Mouse (Mus musculus) embryonic facial prominence, embryonic 10.5 days (tissue): ENCODE measurements at regions not wholly inside any gene's neighbourhood (a gene's known extent, or its start where the extent isn't known, plus 50 kb on each side); places are given as distances from the start of the nearest gene placed in this dataset.

Experiments
- DNase-seq: peaks from one replicate; pipeline ENCODE4 v3.0.0-alpha.2; 2017; ENCODE audit warnings: low spot score
- H3K27ac ChIP-seq: fragments of 300-500 bp; sonication (generic); replicated peaks from 2 replicates; pipeline ENCODE4 v1.5.1; 2016; ENCODE audit warnings: mild to moderate bottlenecking
- H3K27me3 ChIP-seq: fragments of 300-500 bp; sonication (generic); replicated peaks from 2 replicates; pipeline ENCODE4 v1.6.1; 2016; ENCODE audit warnings: low read depth, mild to moderate bottlenecking; ENCODE audit not compliant: poor library complexity, severe bottlenecking
- H3K36me3 ChIP-seq: fragments of 300-500 bp; sonication (generic); replicated peaks from 2 replicates; pipeline ENCODE4 v1.6.1; 2016; ENCODE audit warnings: mild to moderate bottlenecking, moderate library complexity
- H3K4me1 ChIP-seq: fragments of 300-500 bp; sonication (generic); 2 replicates; pipeline ENCODE4 v1.6.1; 2016
- H3K4me3 ChIP-seq: fragments of 300-500 bp; sonication (generic); 2 replicates; pipeline ENCODE4 v1.5.1; 2016; ENCODE audit warnings: mild to moderate bottlenecking, moderate library complexity
- H3K9me3 ChIP-seq: fragments of 300-500 bp; sonication (generic); 2 replicates; pipeline ENCODE4 v1.6.1; 2016; ENCODE audit warnings: mild to moderate bottlenecking
- WGBS: fragments of 180-500 bp; shearing (Covaris S2); methylation state at CpG from one replicate; pipeline ENCODE4 v1.1.7; 2016; 5-methylcytosine and 5-hydroxymethylcytosine counted together

GRCm38 (mm10) chr5:28696966-28697365 is 229.9 kb upstream of the Shh start:
- Histone ChIP-seq H3K27me3 (no peaks in the 10 kb centered on the region), H3K9me3 (no peaks in the 10 kb centered on the region), H3K36me3 (no peaks in the 10 kb centered on the region), H3K4me3 (no peak overlapping the region), H3K27ac (no peak overlapping the region), H3K4me1 (peaks cover 5% of the 10 kb centered on the region)
- no peak for DNase-seq
- WGBS: 71% methylated on average over 3 of the region's 3 CpGs

- no peak overlapping the region for H3K4me3 ChIP-seq
- H3K4me1 ChIP-seq: peaks cover 8% of the 10 kb centered on the region
- 79% methylated on average over 6 of the region's 6 CpGs for whole genome bisulfite sequencing
- H3K27me3 ChIP-seq: no peaks in the 10 kb centered on the region
- no peak for DNase-seq
- no peak overlapping the region for H3K27ac ChIP-seq
- no peaks in the 10 kb centered on the region for H3K9me3 ChIP-seq
- H3K36me3 ChIP-seq: no peaks in the 10 kb centered on the region
Measured at GRCm38 (mm10) chr5:28690110-28690509, 223.1 kb upstream of the Shh start.

- H3K27ac ChIP-seq: no peak overlapping the region
- DNase-seq: no peak
- H3K4me3 ChIP-seq: no peak overlapping the region
- H3K4me1 ChIP-seq: peaks cover 8% of the 10 kb centered on the region
- H3K36me3 ChIP-seq: no peaks in the 10 kb centered on the region
- H3K27me3 ChIP-seq: no peaks in the 10 kb centered on the region
- WGBS: 81% methylated on average over 2 of the region's 2 CpGs
- no peaks in the 10 kb centered on the region for H3K9me3 ChIP-seq
Measured at GRCm38 (mm10) chr5:28689651-28690050, 222.6 kb upstream of the Shh start.

- no peaks in the 10 kb centered on the region for H3K27me3 ChIP-seq
- DNase-seq: no peak
- no peak overlapping the region for H3K4me3 ChIP-seq
- peaks cover 8% of the 10 kb centered on the region for H3K4me1 ChIP-seq
- H3K36me3 ChIP-seq: no peaks in the 10 kb centered on the region
- no peak overlapping the region for H3K27ac ChIP-seq
- 80% methylated on average over 3 of the region's 3 CpGs for WGBS
- H3K9me3 ChIP-seq: no peaks in the 10 kb centered on the region
Measured at GRCm38 (mm10) chr5:28689136-28689535, 222.1 kb upstream of the Shh start.

- Histone ChIP-seq H3K36me3 (no peaks in the 10 kb centered on the region), H3K4me1 (peaks cover 8% of the 10 kb centered on the region), H3K27ac (no peak overlapping the region), H3K4me3 (no peak overlapping the region), H3K27me3 (no peaks in the 10 kb centered on the region), H3K9me3 (no peaks in the 10 kb centered on the region)
- DNase-seq: no peak
- 81% methylated on average over 6 of the region's 6 CpGs for whole genome bisulfite sequencing
Measured at GRCm38 (mm10) chr5:28682821-28683220, 215.8 kb upstream of the Shh start.

GRCm38 (mm10) chr5:28680311-28680710 is 213.3 kb upstream of the Shh start:
- Histone ChIP-seq H3K9me3 (no peaks in the 10 kb centered on the region), H3K27me3 (no peaks in the 10 kb centered on the region), H3K4me1 (no peaks in the 10 kb centered on the region), H3K36me3 (no peaks in the 10 kb centered on the region), H3K27ac (no peak overlapping the region), H3K4me3 (no peak overlapping the region)
- 94% methylated on average over 1 of the region's 1 CpGs for WGBS
- peak; percentile 1 for DNase-seq

- Histone ChIP-seq H3K9me3 (no peaks in the 10 kb centered on the region), H3K27me3 (no peaks in the 10 kb centered on the region), H3K4me1 (no peaks in the 10 kb centered on the region), H3K36me3 (no peaks in the 10 kb centered on the region), H3K27ac (no peak overlapping the region), H3K4me3 (no peak overlapping the region)
- 77% methylated on average over 1 of the region's 1 CpGs for WGBS
- peak; percentile 5 for DNase-seq
Measured at GRCm38 (mm10) chr5:28679761-28680160, 212.7 kb upstream of the Shh start.

- no peak overlapping the region for H3K4me3 ChIP-seq
- H3K27ac ChIP-seq: no peak overlapping the region
- 84% methylated on average over 4 of the region's 4 CpGs for WGBS
- H3K36me3 ChIP-seq: no peaks in the 10 kb centered on the region
- no peak for DNase-seq
- no peaks in the 10 kb centered on the region for H3K9me3 ChIP-seq
- no peaks in the 10 kb centered on the region for H3K4me1 ChIP-seq
- H3K27me3 ChIP-seq: no peaks in the 10 kb centered on the region
Measured at GRCm38 (mm10) chr5:28630186-28630585, 163.1 kb upstream of the Shh start.

GRCm38 (mm10) chr5:28611885-28612284 is 144.8 kb upstream of the Shh start:
- H3K27me3 ChIP-seq: no peaks in the 10 kb centered on the region

GRCm38 (mm10) chr5:28596537-28597314 is 129.7 kb upstream of the Shh start:
- WGBS: 42% methylated on average over 1 of the region's 1 CpGs
- Histone ChIP-seq H3K36me3 (no peaks in the 10 kb centered on the region), H3K27ac (no peak overlapping the region), H3K27me3 (no peaks in the 10 kb centered on the region), H3K4me3 (no peak overlapping the region), H3K4me1 (no peaks in the 10 kb centered on the region), H3K9me3 (no peaks in the 10 kb centered on the region)
- DNase-seq: no peak

More at GRCm38 (mm10) chr5:28611885-28612284, 144.8 kb upstream of the Shh start:
- H3K36me3 ChIP-seq: no peaks in the 10 kb centered on the region
- no peak for DNase-seq
- no peaks in the 10 kb centered on the region for H3K9me3 ChIP-seq
- no peak overlapping the region for H3K27ac ChIP-seq
- 93% methylated on average over 3 of the region's 3 CpGs for WGBS
- H3K4me1 ChIP-seq: no peaks in the 10 kb centered on the region
- no peak overlapping the region for H3K4me3 ChIP-seq

- H3K27me3 ChIP-seq: no peaks in the 10 kb centered on the region
- H3K27ac ChIP-seq: no peak overlapping the region
- WGBS: 84% methylated on average over 5 of the region's 5 CpGs
- no peaks in the 10 kb centered on the region for H3K36me3 ChIP-seq
- no peaks in the 10 kb centered on the region for H3K4me1 ChIP-seq
- H3K4me3 ChIP-seq: no peak overlapping the region
- DNase-seq: no peak
- no peaks in the 10 kb centered on the region for H3K9me3 ChIP-seq
Measured at GRCm38 (mm10) chr5:28571347-28571998, 104.4 kb upstream of the Shh start.

GRCm38 (mm10) chr5:28568417-28568816 is 101.4 kb upstream of the Shh start:
- DNase-seq: no peak

GRCm38 (mm10) chr5:28567341-28567905 is 100.4 kb upstream of the Shh start:
- Histone ChIP-seq H3K4me3 (no peak overlapping the region), H3K27me3 (no peaks in the 10 kb centered on the region), H3K9me3 (no peaks in the 10 kb centered on the region), H3K4me1 (peaks cover 9% of the 10 kb centered on the region), H3K36me3 (no peaks in the 10 kb centered on the region), H3K27ac (no peak overlapping the region)
- 64% methylated on average over 5 of the region's 5 CpGs for WGBS
- no peak for DNase-seq

More at GRCm38 (mm10) chr5:28568417-28568816, 101.4 kb upstream of the Shh start:
- Histone ChIP-seq H3K36me3 (no peaks in the 10 kb centered on the region), H3K27me3 (no peaks in the 10 kb centered on the region), H3K4me3 (no peak overlapping the region), H3K9me3 (no peaks in the 10 kb centered on the region), H3K27ac (no peak overlapping the region), H3K4me1 (peaks cover 3% of the 10 kb centered on the region)
